ENCODE assay signal across 29 mouse cellular contexts in genomic region chr11:23782038-23782437, GRCm38 (mm10). TPM values are rescaled to one million over a fixed set of nuclear protein-coding genes. Genes with fewer than 3 reads are reported as not detected.
A peak's percentile ranks its signal among the peaks of the same experiment; 100 is the strongest.
DNase-seq lines count a peak whose midpoint lies in the region; ATAC-seq and TF ChIP-seq lines count a peak whose summit lies in the region.
"Had no signal": no experiment of that assay in that cellular context is flagged by ENCODE, and none has a peak within 500 bp of the region (broad histone marks: within the 10 kb centered on the region; RNA-seq: fewer than 3 reads in every experiment).

No protein-coding gene starts in this region.

- no peak for TF ChIP-seq EP300 in lung, postnatal 0 days (IDR thresholded peaks at IDR 0.05)

- no peaks in the 10 kb centered on the region for H3K9me3 ChIP-seq in lung, postnatal 0 days (ENCODE audit: low read length)
- no peaks in the 10 kb centered on the region for H3K9me3 ChIP-seq in midbrain, postnatal 0 days (ENCODE audit: low read length)
- no peaks in the 10 kb centered on the region for H3K9me3 ChIP-seq in kidney, embryonic 16.5 days (ENCODE audit: low read length)
- H3K9me3 ChIP-seq: embryonic facial prominence, embryonic 10.5 days; embryonic facial prominence, embryonic 15.5 days; forebrain, embryonic 12.5 days; heart, embryonic 13.5 days; liver, embryonic 12.5 days; midbrain, embryonic 10.5 days; midbrain, embryonic 15.5 days had no signal

- no peak for TF ChIP-seq CTCF in lung, postnatal 0 days (IDR thresholded peaks at IDR 0.05)
- no peak for TF ChIP-seq CTCF in midbrain, postnatal 0 days (IDR thresholded peaks at IDR 0.05)

- peak; percentile 19 for DNase-seq in lung, postnatal 0 days (ENCODE audit: low spot score)
- DNase-seq in lung, postnatal 10 days, result no peak
- peak; percentile 67 for DNase-seq in CD4-positive, CD25-positive, alpha-beta regulatory T cell, adult 2 months (ENCODE audit: low read depth, low spot score)
- peak; percentile 50 for DNase-seq in naive thymus-derived CD4-positive, alpha-beta T cell, adult 2 months (ENCODE audit: low read depth)
- DNase-seq in midbrain, postnatal 0 days (ENCODE audit: low spot score), result no peak
- DNase-seq in neural tube, embryonic 10.5 days (ENCODE audit: extremely low spot score, low spot score), result no peak
- DNase-seq: adrenal gland, adult 2 months; cerebellum, adult 2 months; cerebellum, postnatal 14 days; forebrain, postnatal 0 days; heart, postnatal 10 days; kidney, adult 9 months; kidney, postnatal 36 days; liver, postnatal 0 days; spleen, adult 18-20 months had no signal

- no peak overlapping the region for H3K4me2 ChIP-seq in lung, postnatal 0 days (replicated peaks; ENCODE audit: low read depth, low read length)
- H3K4me2 ChIP-seq in midbrain, postnatal 0 days (ENCODE audit: low read depth, low read length, poor library complexity, severe bottlenecking), result no peak overlapping the region
- no peak overlapping the region for H3K4me2 ChIP-seq in kidney, embryonic 16.5 days (replicated peaks; ENCODE audit: low read depth, low read length)
- H3K4me2 ChIP-seq: embryonic facial prominence, embryonic 15.5 days; forebrain, embryonic 12.5 days; heart, embryonic 13.5 days; liver, embryonic 12.5 days; midbrain, embryonic 15.5 days had no signal

- ATAC-seq in lung, postnatal 0 days, result peak; percentile 54; the same call in 1 of the 2 replicates
- peak; percentile 47; the same call in 1 of the 2 replicates for ATAC-seq in common myeloid progenitor, adult 5-6 weeks (replicated peaks; ENCODE audit: low read depth, poor library complexity, severe bottlenecking)
- ATAC-seq in midbrain, postnatal 0 days (ENCODE audit: low FRiP score), result no peak
- no peak for ATAC-seq in kidney, embryonic 16.5 days (ENCODE audit: low FRiP score, low TSS enrichment)
- ATAC-seq: forebrain, postnatal 0 days; hindbrain, embryonic 16.5 days; intestine, embryonic 16.5 days; liver, embryonic 12.5 days; liver, postnatal 0 days; midbrain, embryonic 15.5 days had no signal

- WGBS in lung, postnatal 0 days, result 40% methylated on average over 3 of the region's 3 CpGs
- WGBS in midbrain, postnatal 0 days, result 83% methylated on average over 3 of the region's 3 CpGs
- 68% methylated on average over 3 of the region's 3 CpGs for WGBS in kidney, embryonic 16.5 days

- H3K9ac ChIP-seq in lung, postnatal 0 days (replicated peaks; ENCODE audit: low read depth), result no peak overlapping the region
- H3K9ac ChIP-seq in midbrain, postnatal 0 days (replicated peaks; ENCODE audit: low read length, poor library complexity, severe bottlenecking), result no peak overlapping the region
- no peak overlapping the region for H3K9ac ChIP-seq in kidney, embryonic 16.5 days (replicated peaks; ENCODE audit: low read length)
- H3K9ac ChIP-seq: embryonic facial prominence, embryonic 15.5 days; forebrain, embryonic 12.5 days; forebrain, postnatal 0 days; heart, embryonic 13.5 days; liver, embryonic 12.5 days; liver, postnatal 0 days; midbrain, embryonic 15.5 days had no signal

- no peaks in the 10 kb centered on the region for H3K36me3 ChIP-seq in lung, postnatal 0 days (ENCODE audit: insufficient read depth, low read length)
- H3K36me3 ChIP-seq in midbrain, postnatal 0 days (ENCODE audit: insufficient read depth, low read length), result no peaks in the 10 kb centered on the region
- H3K36me3 ChIP-seq in kidney, embryonic 16.5 days (ENCODE audit: insufficient read depth, low read length), result no peaks in the 10 kb centered on the region
- H3K36me3 ChIP-seq: embryonic facial prominence, embryonic 10.5 days; embryonic facial prominence, embryonic 15.5 days; forebrain, embryonic 12.5 days; heart, embryonic 13.5 days; liver, embryonic 12.5 days; midbrain, embryonic 10.5 days; midbrain, embryonic 15.5 days had no signal

- H3K4me3 ChIP-seq in lung, postnatal 0 days (ENCODE audit: low read depth, low read length), result no peak overlapping the region
- H3K4me3 ChIP-seq in midbrain, postnatal 0 days (ENCODE audit: low read depth, low read length), result no peak overlapping the region
- H3K4me3 ChIP-seq in kidney, embryonic 16.5 days (ENCODE audit: low read length), result no peak overlapping the region
- H3K4me3 ChIP-seq: embryonic facial prominence, embryonic 10.5 days; embryonic facial prominence, embryonic 15.5 days; forebrain, embryonic 12.5 days; heart, embryonic 13.5 days; layer of hippocampus, adult 2 months; left cerebral cortex, adult 2 months; liver, embryonic 12.5 days; midbrain, embryonic 10.5 days; midbrain, embryonic 15.5 days; myocyte had no signal

- H3K4me1 ChIP-seq in lung, postnatal 0 days (ENCODE audit: insufficient read depth, low read depth, low read length), result no peaks in the 10 kb centered on the region
- no peaks in the 10 kb centered on the region for H3K4me1 ChIP-seq in midbrain, postnatal 0 days (ENCODE audit: insufficient read depth, low read length)
- no peaks in the 10 kb centered on the region for H3K4me1 ChIP-seq in kidney, embryonic 16.5 days (ENCODE audit: insufficient read depth, low read length)
- H3K4me1 ChIP-seq: embryonic facial prominence, embryonic 10.5 days; embryonic facial prominence, embryonic 15.5 days; forebrain, embryonic 12.5 days; heart, embryonic 13.5 days; liver, embryonic 12.5 days; midbrain, embryonic 10.5 days; midbrain, embryonic 15.5 days had no signal

- no peak overlapping the region for H3K27ac ChIP-seq in lung, postnatal 0 days (ENCODE audit: low read length)
- no peak overlapping the region for H3K27ac ChIP-seq in midbrain, postnatal 0 days (ENCODE audit: low read depth, low read length)
- no peak overlapping the region for H3K27ac ChIP-seq in kidney, embryonic 16.5 days (ENCODE audit: low read length)
- H3K27ac ChIP-seq: embryonic facial prominence, embryonic 10.5 days; embryonic facial prominence, embryonic 15.5 days; forebrain, embryonic 12.5 days; heart, embryonic 13.5 days; layer of hippocampus, adult 2 months; left cerebral cortex, adult 2 months; liver, embryonic 12.5 days; midbrain, embryonic 10.5 days; midbrain, embryonic 15.5 days had no signal

- no peaks in the 10 kb centered on the region for H3K27me3 ChIP-seq in lung, postnatal 0 days (replicated peaks; ENCODE audit: insufficient read depth, low read length)
- no peaks in the 10 kb centered on the region for H3K27me3 ChIP-seq in midbrain, postnatal 0 days (ENCODE audit: insufficient read depth, low read length)
- no peaks in the 10 kb centered on the region for H3K27me3 ChIP-seq in kidney, embryonic 16.5 days (ENCODE audit: insufficient read depth, low read length)
- H3K27me3 ChIP-seq: embryonic facial prominence, embryonic 15.5 days; forebrain, embryonic 12.5 days; heart, embryonic 13.5 days; liver, embryonic 12.5 days; midbrain, embryonic 15.5 days had no signal

RNA-seq across cellular contexts. Expression of gene Rel, which starts 11.3 kb away (rescaled TPM):
- polyA plus RNA-seq in lung, postnatal 0 days (2015; fragmentation: Nextera tagmentation; extraction: Ambion mirVana), result 1.1 and 1.6 TPM in 2 replicates
- total RNA-seq in common myeloid progenitor, adult 5-6 weeks (2017), result 12.0 and 17.2 TPM in 2 replicates
- 0.90 and 0.99 TPM in 2 replicates for total RNA-seq in midbrain, postnatal 0 days (2014; rRNA removed)
- polyA plus RNA-seq in midbrain, postnatal 0 days (2015; fragmentation: Nextera tagmentation; extraction: Ambion mirVana), result 0.29 and 0.38 TPM in 2 replicates
- polyA plus RNA-seq in kidney, embryonic 16.5 days (2015; fragmentation: Nextera tagmentation; extraction: Ambion mirVana), result 0.60 and 0.76 TPM in 2 replicates

Comparison
In these comparisons a context has a peak if more than half of its experiments do, and no peak if none do; other contexts are left out.
1. DNase-seq: peak in lung, postnatal 0 days (single experiment), CD4-positive, CD25-positive, alpha-beta regulatory T cell, adult 2 months (single experiment) and naive thymus-derived CD4-positive, alpha-beta T cell, adult 2 months (single experiment); none in lung, postnatal 10 days (single experiment), midbrain, postnatal 0 days (single experiment) and neural tube, embryonic 10.5 days (single experiment).
2. ATAC-seq: peak in lung, postnatal 0 days (single experiment) and common myeloid progenitor, adult 5-6 weeks (single experiment); none in midbrain, postnatal 0 days (single experiment) and kidney, embryonic 16.5 days (single experiment).